Mouse (Mus musculus) thymus, postnatal 10 days (tissue): ENCODE measurements around the gene Mylk4.
A peak's percentile ranks its signal among the peaks of the same experiment; 100 is the strongest.

ENCODE experiments used
- DNase-seq, 2 experiments: peaks; one replicate each; pipeline ENCODE4 v3.0.0; 2021; ENCODE audit warnings: low spot score in 2 of 2

The Mylk4 gene

DNA sequence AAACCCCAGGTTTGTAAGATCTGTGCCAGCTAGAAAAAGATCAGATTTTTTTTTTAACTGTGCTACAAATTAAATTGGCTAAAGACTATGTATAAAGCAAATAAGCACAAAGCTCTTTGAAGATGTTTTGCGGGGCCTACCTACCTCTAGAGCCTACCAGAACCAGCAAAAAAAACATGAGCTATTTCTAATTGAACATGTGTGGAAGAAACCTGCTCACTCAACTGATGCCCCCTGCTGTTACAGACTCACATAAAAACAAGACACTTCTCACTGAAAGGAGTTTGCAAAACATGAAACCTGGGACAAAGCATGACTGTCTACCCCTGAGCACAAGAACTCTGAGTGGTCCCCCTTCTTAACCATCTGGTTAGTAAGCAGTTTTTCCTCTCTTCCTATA, 13.3 kb upstream of the Mylk4 start:
- DNase-seq: no peak

- DNase-seq: no peak
Observed at GRCm38 (mm10) chr13:32795166-32795565, 11.4 kb upstream of the Mylk4 start.

GRCm38 (mm10) chr13:32794619-32795018, 10.9 kb upstream of the Mylk4 start:
- no peak for DNase-seq

- DNase-seq: no peak
Observed at GRCm38 (mm10) chr13:32789781-32790180, 6.0 kb upstream of the Mylk4 start.

- DNase-seq: no peak
Observed at GRCm38 (mm10) chr13:32787584-32787983, 3.8 kb upstream of the Mylk4 start.

GRCm38 (mm10) chr13:32783055-32783454, 699 bp downstream of the Mylk4 start:
- DNase-seq: no peak

DNA sequence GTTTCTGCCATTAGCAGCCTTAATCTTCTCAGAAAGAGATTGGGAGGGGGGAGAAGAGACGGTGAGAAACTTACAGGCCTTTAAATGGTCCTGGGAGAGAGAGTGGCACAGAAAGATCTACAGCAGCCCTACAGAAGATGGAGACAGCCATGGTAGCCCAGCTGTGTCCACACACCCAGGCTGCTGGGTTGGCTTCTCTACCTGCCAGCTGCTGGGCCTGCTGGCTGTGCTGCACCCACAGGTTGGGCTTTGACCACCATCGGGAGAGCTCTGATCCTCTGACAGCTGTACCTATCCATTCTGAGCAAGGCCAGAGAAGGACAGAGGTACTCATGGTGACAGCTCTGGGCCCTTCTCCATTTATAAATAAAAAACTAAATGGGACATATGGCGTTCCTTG, 4.9 kb downstream of the Mylk4 start:
- DNase-seq: no peak

DNA sequence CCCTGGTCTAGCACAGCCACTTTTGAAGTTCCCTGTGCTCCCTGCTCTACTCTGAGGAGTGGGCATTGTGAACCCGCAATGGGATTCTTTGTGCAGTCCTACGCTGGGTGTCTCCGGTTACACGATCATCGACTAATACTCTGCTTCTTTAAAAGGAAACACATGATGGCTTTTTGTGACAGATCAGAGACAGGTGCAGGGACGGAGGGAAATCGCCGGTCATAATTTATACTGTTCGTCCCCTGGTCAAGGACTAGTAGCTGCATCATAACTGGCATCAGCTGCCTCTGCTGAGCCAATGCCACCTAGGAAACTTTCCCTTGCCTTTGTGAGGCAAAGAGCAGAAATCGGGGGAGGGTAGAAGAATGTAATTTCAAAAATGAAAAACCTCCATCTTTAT, 7.4 kb downstream of the Mylk4 start:
- DNase-seq: no peak

DNA sequence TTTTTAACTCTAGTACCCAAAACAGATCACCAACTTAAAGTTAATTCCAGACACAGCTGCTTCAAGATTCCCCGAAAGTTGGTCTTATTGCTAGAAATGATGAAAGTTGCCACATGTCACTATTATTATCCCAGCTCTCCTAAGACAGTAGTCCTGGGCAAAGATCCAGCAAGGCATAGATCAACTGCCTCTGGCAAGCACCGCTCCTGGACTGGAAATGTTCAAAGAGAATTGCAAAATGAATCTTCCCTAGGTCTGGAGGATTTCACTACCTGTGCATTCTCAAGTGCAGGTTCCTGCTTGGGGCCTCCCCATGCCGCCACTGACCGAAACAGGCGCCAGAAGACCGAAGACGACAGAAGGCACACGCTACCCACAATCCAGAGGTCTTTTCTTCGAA, 7.9 kb downstream of the Mylk4 start:
- DNase-seq: no peak

- DNase-seq: no peak
Observed at GRCm38 (mm10) chr13:32769960-32770359, 13.8 kb downstream of the Mylk4 start.

GRCm38 (mm10) chr13:32768104-32768503, 15.7 kb downstream of the Mylk4 start:
- peak in 1 of 2 experiments; percentile 57 for DNase-seq

GRCm38 (mm10) chr13:32764448-32764847, 19.3 kb downstream of the Mylk4 start:
- DNase-seq: no peak

GRCm38 (mm10) chr13:32763141-32763540, 20.6 kb downstream of the Mylk4 start:
- no peak for DNase-seq

GRCm38 (mm10) chr13:32760795-32761194, 23.0 kb downstream of the Mylk4 start:
- no peak for DNase-seq

DNA sequence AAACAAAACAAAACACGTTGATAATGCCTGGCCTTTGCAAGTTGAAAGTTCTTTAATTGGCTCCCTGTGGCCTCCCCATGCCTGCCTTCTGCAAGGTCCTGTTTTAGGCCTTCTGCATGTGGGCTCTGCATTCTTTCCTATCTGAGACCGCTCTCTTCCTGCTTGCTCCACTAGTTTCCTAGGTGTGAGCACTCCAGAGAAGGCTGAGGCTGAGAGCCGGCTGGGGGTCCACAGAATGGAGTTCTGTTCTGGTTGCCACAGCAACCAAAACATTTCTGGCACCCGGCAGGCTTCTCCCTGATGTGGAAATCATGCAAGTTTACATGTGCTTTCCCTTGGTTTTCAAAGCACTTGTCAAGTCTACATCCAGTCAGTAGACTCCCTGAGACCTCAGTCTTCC, 24.7 kb downstream of the Mylk4 start:
- no peak for DNase-seq

- DNase-seq: no peak
Observed at GRCm38 (mm10) chr13:32752066-32752657, 31.6 kb downstream of the Mylk4 start.

- no peak for DNase-seq
Observed at GRCm38 (mm10) chr13:32750507-32750906, 33.2 kb downstream of the Mylk4 start.

- no peak for DNase-seq
Observed at GRCm38 (mm10) chr13:32748421-32748820, 35.3 kb downstream of the Mylk4 start.

- no peak for DNase-seq
Observed at GRCm38 (mm10) chr13:32741161-32741560, 42.6 kb downstream of the Mylk4 start.

- DNase-seq: no peak
Observed at GRCm38 (mm10) chr13:32731283-32731682, 52.5 kb downstream of the Mylk4 start.

GRCm38 (mm10) chr13:32724606-32725005, 59.1 kb downstream of the Mylk4 start:
- no peak for DNase-seq

DNA sequence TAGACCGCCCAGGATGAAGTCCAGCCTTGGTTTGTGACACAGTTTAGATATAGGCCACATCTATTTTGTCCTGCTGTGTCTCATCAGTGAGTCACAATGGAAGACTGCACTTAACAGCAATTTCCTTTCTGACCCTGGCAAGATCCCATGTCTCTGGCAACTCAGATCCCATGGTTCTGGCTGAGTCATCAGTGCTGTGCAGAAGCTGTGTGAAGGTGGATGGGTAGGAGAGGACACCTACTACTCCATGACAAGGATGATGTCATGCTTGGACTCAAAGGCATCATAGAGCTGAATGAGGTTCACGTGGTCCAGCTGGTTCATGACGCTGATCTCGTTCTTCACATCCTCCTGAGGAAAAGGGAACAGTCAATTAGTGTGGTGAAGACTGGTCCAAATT, 62.0 kb downstream of the Mylk4 start:
- DNase-seq: no peak

DNA sequence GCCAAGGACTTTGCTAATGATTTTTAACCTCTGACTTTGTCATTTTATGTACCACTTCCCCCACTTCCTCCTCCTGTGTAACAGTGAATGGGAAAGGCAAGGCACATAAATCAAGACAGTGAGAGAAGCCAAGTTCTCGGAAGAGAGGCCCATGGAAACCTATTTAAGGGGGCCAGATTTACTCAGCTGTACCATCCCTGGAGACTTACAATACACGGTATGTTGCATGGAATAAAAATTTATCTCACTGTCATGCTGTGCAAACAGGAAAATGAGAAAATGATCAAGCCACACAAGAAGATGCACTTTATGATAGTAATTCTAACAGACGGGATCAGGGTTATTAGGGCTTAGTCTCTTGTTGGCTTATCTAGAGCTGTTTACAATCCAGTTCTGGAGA, 64.5 kb downstream of the Mylk4 start:
- DNase-seq: no peak

DNA sequence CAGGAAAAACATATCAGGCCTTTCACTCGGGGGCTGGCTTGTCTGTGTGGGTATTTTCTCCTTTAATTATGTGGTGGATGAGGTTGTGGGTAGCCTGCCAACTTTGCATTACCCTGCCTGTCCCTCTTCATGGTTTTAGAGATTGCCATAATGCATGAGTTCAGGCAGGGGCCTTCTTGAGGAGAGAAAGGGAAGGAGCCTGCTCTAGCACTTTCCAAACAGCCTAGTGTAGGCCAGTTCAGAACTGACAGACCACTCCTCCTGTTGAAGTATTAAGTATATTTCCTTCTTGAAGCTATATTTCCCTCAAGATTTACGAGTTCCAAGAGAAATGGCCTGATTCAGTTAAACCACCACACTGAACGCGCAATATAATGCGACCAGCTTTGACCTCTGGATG, 66.0 kb downstream of the Mylk4 start:
- no peak for DNase-seq
